Comparison of ENCODE assay signal across 1 mouse cellular context in genomic region chr2:145920941-145921650, GRCm38 (mm10).
TF ChIP-seq lines count a peak whose summit lies in the region.

No protein-coding gene starts in this region.

TF ChIP-seq in CH12.LX, 34 proteins besides CTCF, POLR2A, EP300 and RAD21:
- TF ChIP-seq SMC3 (IDR thresholded peaks at IDR 0.05; ENCODE audit: low read depth, low read length), result peak; percentile 12; the same call in 1 of the 2 replicates
- peak; percentile 61; the same call in 1 of the 2 replicates for TF ChIP-seq MYC (IDR thresholded peaks at IDR 0.05; ENCODE audit: low read depth, low read length)
- TF ChIP-seq MAZ (IDR thresholded peaks at IDR 0.05; ENCODE audit: low read depth, low read length), result no peak
- TF ChIP-seq UBTF (IDR thresholded peaks at IDR 0.05; ENCODE audit: low read depth, low read length), result no peak
- no peak for TF ChIP-seq USF1 (IDR thresholded peaks at IDR 0.05; ENCODE audit: low read depth, low read length)
